Comparison of ENCODE assay signal across 7 mouse cellular contexts in genomic region chr7:43580526-43580925, GRCm38 (mm10). TPM values are rescaled to one million over a fixed set of nuclear protein-coding genes. Genes with fewer than 3 reads are reported as not detected.
DNase-seq lines count a peak whose midpoint lies in the region; ATAC-seq and TF ChIP-seq lines count a peak whose summit lies in the region.

No protein-coding gene starts in this region.

- no peaks in the 10 kb centered on the region for H3K27me3 ChIP-seq in lung, postnatal 0 days (replicated peaks; ENCODE audit: insufficient read depth, low read length)
- no peaks in the 10 kb centered on the region for H3K27me3 ChIP-seq in embryonic facial prominence, embryonic 10.5 days (replicated peaks; ENCODE audit: low read depth, poor library complexity, severe bottlenecking)
- H3K27me3 ChIP-seq in hindbrain, postnatal 0 days (ENCODE audit: insufficient read depth, low read length) = no peaks in the 10 kb centered on the region
- H3K27me3 ChIP-seq in midbrain, embryonic 13.5 days = no peaks in the 10 kb centered on the region

- no peaks in the 10 kb centered on the region for H3K9me3 ChIP-seq in lung, postnatal 0 days (ENCODE audit: low read length)
- no peaks in the 10 kb centered on the region for H3K9me3 ChIP-seq in embryonic facial prominence, embryonic 10.5 days
- no peaks in the 10 kb centered on the region for H3K9me3 ChIP-seq in hindbrain, postnatal 0 days (ENCODE audit: low read length)
- H3K9me3 ChIP-seq in midbrain, embryonic 13.5 days = no peaks in the 10 kb centered on the region

- ATAC-seq in lung, postnatal 0 days = no peak
- no peak for ATAC-seq in hindbrain, postnatal 0 days
- no peak for ATAC-seq in midbrain, embryonic 13.5 days
- no peak for ATAC-seq in inflammation-experienced regulatory T-cells, adult 6 months
- no peak for ATAC-seq in monocyte, adult 5-6 weeks (replicated peaks; ENCODE audit: insufficient number of reproducible peaks, low FRiP score, low TSS enrichment, poor library complexity, severe bottlenecking)

- H3K27ac ChIP-seq in lung, postnatal 0 days (ENCODE audit: low read length) = no peak overlapping the region
- peak overlapping the region; percentile 89 for H3K27ac ChIP-seq in embryonic facial prominence, embryonic 10.5 days (replicated peaks)
- peak overlapping the region; percentile 95 for H3K27ac ChIP-seq in hindbrain, postnatal 0 days
- peak overlapping the region; percentile 91 for H3K27ac ChIP-seq in midbrain, embryonic 13.5 days

- TF ChIP-seq CTCF in lung, postnatal 0 days (IDR thresholded peaks at IDR 0.05) = no peak
- TF ChIP-seq CTCF in hindbrain, postnatal 0 days (IDR thresholded peaks at IDR 0.05; ENCODE audit: low read depth) = no peak

- no peak for TF ChIP-seq EP300 in lung, postnatal 0 days (IDR thresholded peaks at IDR 0.05)

- peak overlapping the region; percentile 77; the same call in 1 of the 2 replicates for H3K4me2 ChIP-seq in lung, postnatal 0 days (replicated peaks; ENCODE audit: low read depth, low read length)
- peak overlapping the region; percentile 81 for H3K4me2 ChIP-seq in hindbrain, postnatal 0 days (ENCODE audit: low read depth, low read length)
- peak overlapping the region; percentile 80 for H3K4me2 ChIP-seq in midbrain, embryonic 13.5 days (replicated peaks)

- WGBS in lung, postnatal 0 days = 54% methylated on average over 5 of the region's 5 CpGs
- WGBS in embryonic facial prominence, embryonic 10.5 days = 74% methylated on average over 5 of the region's 5 CpGs
- WGBS in hindbrain, postnatal 0 days = 53% methylated on average over 5 of the region's 5 CpGs
- 66% methylated on average over 5 of the region's 5 CpGs for WGBS in midbrain, embryonic 13.5 days

- no peak overlapping the region for H3K9ac ChIP-seq in lung, postnatal 0 days (replicated peaks; ENCODE audit: low read depth)
- H3K9ac ChIP-seq in hindbrain, postnatal 0 days (replicated peaks; ENCODE audit: low read length) = peak overlapping the region; percentile 74
- H3K9ac ChIP-seq in midbrain, embryonic 13.5 days (replicated peaks) = peak overlapping the region; percentile 89

- H3K4me3 ChIP-seq in lung, postnatal 0 days (ENCODE audit: low read depth, low read length) = no peak overlapping the region
- peak overlapping the region; percentile 76 for H3K4me3 ChIP-seq in embryonic facial prominence, embryonic 10.5 days
- peak overlapping the region; percentile 69 for H3K4me3 ChIP-seq in hindbrain, postnatal 0 days (ENCODE audit: low read length)
- H3K4me3 ChIP-seq in midbrain, embryonic 13.5 days (replicated peaks) = peak overlapping the region; percentile 77

- 0 out of 2 replicates have a peak, but pooled peaks cover 3% of the 10 kb centered on the region for H3K4me1 ChIP-seq in lung, postnatal 0 days (ENCODE audit: insufficient read depth, low read depth, low read length)
- peaks cover 15% of the 10 kb centered on the region for H3K4me1 ChIP-seq in embryonic facial prominence, embryonic 10.5 days
- peaks cover 14% of the 10 kb centered on the region for H3K4me1 ChIP-seq in hindbrain, postnatal 0 days (ENCODE audit: insufficient read depth, low read length)
- peaks cover 30% of the 10 kb centered on the region for H3K4me1 ChIP-seq in midbrain, embryonic 13.5 days (replicated peaks)

- DNase-seq in lung, postnatal 0 days (ENCODE audit: low spot score) = no peak
- DNase-seq in lung, postnatal 4 days = no peak
- no peak for DNase-seq in embryonic facial prominence, embryonic 10.5 days (ENCODE audit: low spot score)
- DNase-seq in hindbrain, postnatal 0 days (ENCODE audit: low spot score) = no peak

- no peaks in the 10 kb centered on the region; the same call in 1 of the 2 replicates for H3K36me3 ChIP-seq in lung, postnatal 0 days (ENCODE audit: insufficient read depth, low read length)
- peaks cover 36% of the 10 kb centered on the region for H3K36me3 ChIP-seq in embryonic facial prominence, embryonic 10.5 days (replicated peaks)
- peaks cover 14% of the 10 kb centered on the region for H3K36me3 ChIP-seq in hindbrain, postnatal 0 days (ENCODE audit: insufficient read depth, low read length)
- peaks cover 23% of the 10 kb centered on the region for H3K36me3 ChIP-seq in midbrain, embryonic 13.5 days

RNA-seq across cellular contexts. Expression of gene Zfp719, which starts 1.1 kb away (rescaled TPM):
- 5.7 and 6.0 TPM in 2 replicates for polyA plus RNA-seq in lung, postnatal 0 days (2015; fragmentation: Nextera tagmentation; extraction: Ambion mirVana)
- 15.0 and 15.6 TPM in 2 replicates for polyA plus RNA-seq in embryonic facial prominence, embryonic 10.5 days (2016; fragmentation: Nextera tagmentation; extraction: Ambion mirVana)
- total RNA-seq in hindbrain, postnatal 0 days (2014; rRNA removed) = 10.8 and 11.6 TPM in 2 replicates
- 4.7 and 5.3 TPM in 2 replicates for polyA plus RNA-seq in hindbrain, postnatal 0 days (2015; fragmentation: Nextera tagmentation; extraction: Ambion mirVana)
- 16.4 and 17.7 TPM in 2 replicates for polyA plus RNA-seq in midbrain, embryonic 13.5 days (2015; fragmentation: Nextera tagmentation; extraction: Ambion mirVana)
- polyA plus RNA-seq in inflammation-experienced regulatory T-cells, adult 6 months (2017; shearing (Covaris generic)) = 10 to 100 TPM; 10.7 to 11.7 (median 11.7) TPM
- 4.9 to 7.5 TPM (median 6.8 TPM) in 3 replicates for total RNA-seq in monocyte, adult 5-6 weeks (2017)

RNA-seq across cellular contexts. Expression of gene Zfp658, which starts 18.5 kb away (rescaled TPM):
- 1.7 and 1.8 TPM in 2 replicates for polyA plus RNA-seq in lung, postnatal 0 days (2015; fragmentation: Nextera tagmentation; extraction: Ambion mirVana)
- 5.4 and 6.2 TPM in 2 replicates for polyA plus RNA-seq in embryonic facial prominence, embryonic 10.5 days (2016; fragmentation: Nextera tagmentation; extraction: Ambion mirVana)
- total RNA-seq in hindbrain, postnatal 0 days (2014; rRNA removed) = 8.0 and 8.3 TPM in 2 replicates
- polyA plus RNA-seq in hindbrain, postnatal 0 days (2015; fragmentation: Nextera tagmentation; extraction: Ambion mirVana) = 2.5 and 3.3 TPM in 2 replicates
- polyA plus RNA-seq in midbrain, embryonic 13.5 days (2015; fragmentation: Nextera tagmentation; extraction: Ambion mirVana) = 10.3 and 11.1 TPM in 2 replicates
- 1 to 10 TPM; 2.8 to 4.3 (median 3.3) TPM for polyA plus RNA-seq in inflammation-experienced regulatory T-cells, adult 6 months (2017; shearing (Covaris generic))
- total RNA-seq in monocyte, adult 5-6 weeks (2017) = 2.2 to 8.1 TPM (median 3.0 TPM) in 3 replicates

RNA-seq across cellular contexts. Expression of gene Zfp819, which starts 26.4 kb away (rescaled TPM):
- 0.08 and 0.27 TPM in 2 replicates for polyA plus RNA-seq in lung, postnatal 0 days (2015; fragmentation: Nextera tagmentation; extraction: Ambion mirVana)
- polyA plus RNA-seq in embryonic facial prominence, embryonic 10.5 days (2016; fragmentation: Nextera tagmentation; extraction: Ambion mirVana) = 1.1 and 1.4 TPM in 2 replicates
- 1.0 TPM in 1 of 2 replicates, not detected in the other for total RNA-seq in hindbrain, postnatal 0 days (2014; rRNA removed)
- 0.40 and 0.62 TPM in 2 replicates for polyA plus RNA-seq in hindbrain, postnatal 0 days (2015; fragmentation: Nextera tagmentation; extraction: Ambion mirVana)
- 0.46 TPM in 1 of 2 replicates, not detected in the other for polyA plus RNA-seq in midbrain, embryonic 13.5 days (2015; fragmentation: Nextera tagmentation; extraction: Ambion mirVana)
- polyA plus RNA-seq in inflammation-experienced regulatory T-cells, adult 6 months (2017; shearing (Covaris generic)) = not detected
- 0.43 TPM in 1 of 3 replicates, not detected in the others for total RNA-seq in monocyte, adult 5-6 weeks (2017)

RNA-seq across cellular contexts. Expression of gene Cd33, which starts 36.3 kb away (rescaled TPM):
- 5.0 and 6.2 TPM in 2 replicates for polyA plus RNA-seq in lung, postnatal 0 days (2015; fragmentation: Nextera tagmentation; extraction: Ambion mirVana)
- polyA plus RNA-seq in embryonic facial prominence, embryonic 10.5 days (2016; fragmentation: Nextera tagmentation; extraction: Ambion mirVana) = 0.39 and 0.51 TPM in 2 replicates
- total RNA-seq in hindbrain, postnatal 0 days (2014; rRNA removed) = 1.4 and 2.0 TPM in 2 replicates
- 1.8 and 2.0 TPM in 2 replicates for polyA plus RNA-seq in hindbrain, postnatal 0 days (2015; fragmentation: Nextera tagmentation; extraction: Ambion mirVana)
- 0.35 and 1.1 TPM in 2 replicates for polyA plus RNA-seq in midbrain, embryonic 13.5 days (2015; fragmentation: Nextera tagmentation; extraction: Ambion mirVana)
- polyA plus RNA-seq in inflammation-experienced regulatory T-cells, adult 6 months (2017; shearing (Covaris generic)) = under 1 TPM in 1 of 3 experiments, not detected in 2; 0.39 TPM
- total RNA-seq in monocyte, adult 5-6 weeks (2017) = 2.6 to 12.3 TPM (median 6.2 TPM) in 3 replicates

RNA-seq across cellular contexts. Expression of gene Ceacam18, which starts 54.0 kb away (rescaled TPM):
- polyA plus RNA-seq in lung, postnatal 0 days (2015; fragmentation: Nextera tagmentation; extraction: Ambion mirVana) = 0.07 and 0.08 TPM in 2 replicates
- polyA plus RNA-seq in embryonic facial prominence, embryonic 10.5 days (2016; fragmentation: Nextera tagmentation; extraction: Ambion mirVana) = not detected in 2 replicates
- not detected in 2 replicates for total RNA-seq in hindbrain, postnatal 0 days (2014; rRNA removed)
- polyA plus RNA-seq in hindbrain, postnatal 0 days (2015; fragmentation: Nextera tagmentation; extraction: Ambion mirVana) = 0.08 TPM in 1 of 2 replicates, not detected in the other
- polyA plus RNA-seq in midbrain, embryonic 13.5 days (2015; fragmentation: Nextera tagmentation; extraction: Ambion mirVana) = not detected in 2 replicates
- not detected for polyA plus RNA-seq in inflammation-experienced regulatory T-cells, adult 6 months (2017; shearing (Covaris generic))
- not detected in 3 replicates for total RNA-seq in monocyte, adult 5-6 weeks (2017)
